Comparison of ENCODE assay signal across 17 mouse cellular contexts in the genomic region with DNA sequence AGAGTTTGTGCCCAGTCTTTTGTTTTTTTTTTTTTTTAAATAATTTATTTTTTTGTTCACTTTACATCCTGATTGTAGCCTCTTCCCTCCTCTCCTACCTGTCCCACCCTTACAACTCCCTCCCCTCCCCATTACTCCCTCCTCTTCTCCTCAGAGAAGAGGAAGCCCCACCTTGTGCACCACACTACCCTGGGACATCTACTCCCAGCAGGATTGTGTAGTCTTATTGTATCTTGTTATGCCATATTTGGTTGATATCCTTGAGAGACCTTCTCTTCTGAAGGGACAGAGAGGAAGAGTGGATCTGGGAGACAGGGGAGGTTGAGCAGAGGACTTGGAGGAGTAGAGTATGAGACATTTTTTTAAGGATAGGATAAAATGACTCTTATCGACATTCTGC. TPM values are rescaled to one million over a fixed set of nuclear protein-coding genes. Genes with fewer than 3 reads are reported as not detected.
"Had no signal": no experiment of that assay in that cellular context is flagged by ENCODE, and none has a peak within 500 bp of the region (broad histone marks: within the 10 kb centered on the region; RNA-seq: fewer than 3 reads in every experiment).

No protein-coding gene starts in this region.

- H3K4me1 ChIP-seq: lung, embryonic 15.5 days; midbrain, embryonic 12.5 days; midbrain, embryonic 15.5 days; neural tube, embryonic 12.5 days; stomach, embryonic 15.5 days had no signal

- H3K4me3 ChIP-seq: lung, embryonic 15.5 days; megakaryocyte, embryonic 14.5 days; midbrain, embryonic 12.5 days; midbrain, embryonic 15.5 days; neural tube, embryonic 12.5 days; stomach, embryonic 15.5 days had no signal

- H3K27ac ChIP-seq: lung, embryonic 15.5 days; macrophage; midbrain, embryonic 12.5 days; midbrain, embryonic 15.5 days; neural tube, embryonic 12.5 days; stomach, embryonic 15.5 days; stomach, postnatal 0 days had no signal

- DNase-seq: liver, postnatal 0 days; lung, adult 2 months; lung, postnatal 14 days; lung, postnatal 36 days; right cerebral cortex, postnatal 14 days; thymus, adult 2 months; thymus, postnatal 25 days; thymus, postnatal 4 days had no signal

RNA-seq across cellular contexts. Expression of a gene that starts 48.2 kb away (rescaled TPM):
- polyA plus RNA-seq: liver, postnatal 0 days; macrophage; testis, adult 2 months had no signal
